Mouse (Mus musculus) spleen, embryonic (tissue): ENCODE measurements around the gene Tenm2.

Experiments
- CTCF ChIA-PET: fragments of 350-600 bp; sonication (Branson Sonifier 250); formaldehyde crosslinking; loops from one replicate; lab custom pipeline; 2022; lab: Charles Lee

Gene Tenm2

DNA sequence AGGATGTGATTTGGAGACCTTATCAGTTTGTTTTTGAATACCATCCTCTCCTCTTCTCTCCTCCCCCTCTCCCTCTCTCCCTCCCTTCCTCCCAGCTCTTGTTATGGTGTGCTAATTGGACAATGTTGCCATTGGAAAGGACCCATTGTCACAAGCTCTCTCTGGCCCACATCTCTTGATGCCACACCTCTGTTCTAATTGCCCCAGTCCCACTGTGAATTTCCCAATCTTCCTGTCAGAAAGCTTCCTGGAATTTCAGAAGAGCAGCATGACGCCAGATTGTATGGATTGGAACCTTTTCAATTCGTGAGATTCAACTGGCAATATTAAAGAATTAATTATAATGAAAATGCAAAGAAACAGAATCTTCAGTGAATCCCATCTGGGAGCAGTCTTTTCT is 128.7 kb downstream of the Tenm2 start:
- CTCF ChIA-PET = no interaction called here

DNA sequence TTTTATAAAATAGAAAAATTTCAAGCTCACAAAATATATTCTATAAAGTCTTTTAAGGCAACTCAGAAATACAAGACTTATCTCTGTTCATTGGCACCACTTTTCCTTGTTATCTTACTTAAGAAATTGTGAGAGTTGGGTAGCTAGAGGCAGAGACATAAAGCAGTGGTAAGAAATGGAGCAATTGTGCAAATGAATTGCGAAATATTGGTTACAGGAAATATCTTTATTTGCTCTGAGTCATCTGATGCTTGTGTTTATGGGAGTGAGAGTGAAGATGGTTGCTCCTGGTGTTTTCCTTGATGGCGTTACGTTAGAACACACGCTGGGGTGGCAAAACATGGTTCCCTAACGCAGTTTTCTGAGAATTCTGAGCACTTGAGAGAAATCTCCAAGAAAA is 156.4 kb downstream of the Tenm2 start:
- CTCF ChIA-PET = no interaction called here

DNA sequence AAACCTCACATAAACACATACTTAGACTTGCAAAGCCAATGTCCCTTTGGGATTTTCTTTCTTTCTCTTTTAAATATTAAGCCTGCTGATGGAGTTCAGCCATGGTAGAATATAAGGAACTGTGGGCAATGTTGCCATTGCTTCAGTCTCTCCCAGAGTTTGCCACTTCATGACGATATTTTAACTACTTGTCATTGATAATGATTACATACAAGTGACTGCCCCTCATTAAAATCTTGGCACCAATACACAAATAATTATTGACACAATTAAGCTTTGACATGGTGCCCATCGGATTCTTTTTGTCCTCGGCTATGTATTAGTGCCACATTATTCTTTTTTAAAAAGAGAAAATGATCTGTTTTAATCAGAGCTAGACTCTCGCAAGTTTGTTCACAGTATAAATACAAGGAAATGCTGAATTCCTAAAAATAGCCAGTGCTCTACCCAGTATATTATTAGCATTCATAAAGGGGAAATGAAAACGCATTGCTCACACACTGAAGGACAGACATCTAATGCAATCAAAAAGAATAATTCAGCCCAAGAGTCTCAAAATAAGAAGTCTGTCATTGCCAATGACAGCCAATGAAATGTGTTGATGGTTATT is 158.7 kb downstream of the Tenm2 start:
- CTCF ChIA-PET = no interaction called here

DNA sequence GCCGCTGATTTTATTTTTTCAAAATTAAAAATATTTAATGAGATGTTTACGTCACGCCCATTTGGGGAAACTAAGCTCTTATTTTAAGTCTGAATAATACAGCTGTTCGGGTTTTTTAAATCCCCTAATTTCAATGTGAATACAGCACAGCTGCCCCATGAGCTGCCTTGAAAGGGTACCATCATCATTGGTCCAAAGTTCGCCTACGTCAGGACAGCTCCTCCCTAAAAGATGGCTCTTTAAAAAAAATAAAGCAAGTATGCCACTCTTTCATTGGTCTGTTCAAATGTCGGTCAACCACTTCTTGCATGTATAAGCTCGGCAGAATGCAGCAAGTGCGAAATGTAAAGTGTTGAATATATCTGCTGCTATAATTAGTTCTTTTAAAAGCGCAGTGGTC is 160.4 kb downstream of the Tenm2 start:
- CTCF ChIA-PET = no interaction called here

DNA sequence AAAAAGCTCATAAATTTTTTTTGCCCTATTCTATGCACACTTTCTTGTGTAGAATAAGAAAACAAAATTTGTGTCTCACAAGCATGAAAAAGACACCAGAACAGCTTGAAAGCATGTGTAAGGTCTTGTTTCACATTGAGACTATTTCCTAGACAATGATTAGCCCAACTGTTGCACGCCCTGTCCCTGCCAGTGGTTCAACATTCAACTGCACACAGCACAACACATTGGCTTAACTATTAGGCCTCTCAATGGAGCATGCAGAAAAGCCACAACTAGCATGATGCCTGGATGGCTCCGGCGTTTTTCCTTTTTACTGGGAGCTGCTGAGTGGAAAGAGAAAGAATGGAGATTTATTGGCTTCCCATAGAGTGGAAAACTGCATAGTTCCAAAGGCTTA is 170.3 kb downstream of the Tenm2 start:
- CTCF ChIA-PET = no interaction called here

DNA sequence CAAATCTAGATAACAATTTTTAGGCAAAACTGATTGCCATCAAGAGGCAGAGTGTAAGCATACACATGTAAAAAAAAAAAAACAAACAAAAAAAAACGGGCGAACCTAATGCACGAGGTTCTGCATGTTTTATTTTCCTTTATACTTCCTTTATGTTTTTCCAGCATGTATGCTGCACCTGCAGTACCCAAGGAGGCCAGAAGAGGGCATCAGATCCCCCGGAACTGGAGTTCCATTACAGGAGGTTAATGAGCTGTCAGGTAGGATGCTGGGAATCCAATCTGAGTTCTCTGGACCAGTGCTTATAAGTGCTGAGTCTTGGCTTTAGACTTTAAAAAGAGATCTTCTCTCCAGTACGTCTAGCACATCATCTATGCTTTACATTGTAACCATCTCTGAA is 189.1 kb downstream of the Tenm2 start:
- CTCF ChIA-PET = no interaction called here

DNA sequence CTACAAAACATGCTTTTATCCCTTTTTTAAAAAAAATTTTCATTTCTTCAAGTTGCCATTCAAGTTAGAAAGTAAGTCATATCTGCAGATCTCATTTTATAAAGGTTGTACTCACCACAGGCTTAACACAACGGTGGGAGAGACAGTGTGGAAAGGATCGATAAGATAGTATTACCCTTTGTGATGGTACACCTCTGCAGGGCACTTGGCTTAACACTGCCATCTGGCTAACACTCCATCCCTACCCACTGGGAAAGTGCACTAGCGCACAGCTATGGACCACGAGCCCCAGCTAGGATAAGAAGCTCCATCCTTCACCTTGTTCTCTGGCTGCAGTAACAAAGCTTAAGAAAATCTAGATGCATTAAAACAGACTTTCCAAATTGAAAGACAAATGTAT is 194.5 kb downstream of the Tenm2 start:
- CTCF ChIA-PET = no interaction called here

DNA sequence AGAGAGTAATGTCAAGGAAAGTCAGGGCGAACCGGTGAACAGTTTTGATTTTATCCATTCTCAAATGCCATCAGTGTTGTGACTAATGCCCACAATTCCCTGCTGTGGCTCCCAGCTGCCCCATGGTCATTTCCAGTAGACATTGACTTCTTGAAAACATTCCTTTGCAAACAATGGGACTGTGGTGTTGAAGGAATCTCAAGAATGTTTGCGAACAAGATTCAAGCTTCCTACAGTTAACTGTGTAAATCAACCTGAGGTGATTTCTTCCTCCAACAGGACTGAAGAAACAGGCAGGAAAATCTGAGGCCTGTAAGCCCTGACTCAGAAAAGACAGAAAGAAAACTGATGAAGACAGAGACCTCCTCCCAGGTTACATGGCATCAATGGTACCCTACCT is 196.5 kb downstream of the Tenm2 start:
- CTCF ChIA-PET = no interaction called here

DNA sequence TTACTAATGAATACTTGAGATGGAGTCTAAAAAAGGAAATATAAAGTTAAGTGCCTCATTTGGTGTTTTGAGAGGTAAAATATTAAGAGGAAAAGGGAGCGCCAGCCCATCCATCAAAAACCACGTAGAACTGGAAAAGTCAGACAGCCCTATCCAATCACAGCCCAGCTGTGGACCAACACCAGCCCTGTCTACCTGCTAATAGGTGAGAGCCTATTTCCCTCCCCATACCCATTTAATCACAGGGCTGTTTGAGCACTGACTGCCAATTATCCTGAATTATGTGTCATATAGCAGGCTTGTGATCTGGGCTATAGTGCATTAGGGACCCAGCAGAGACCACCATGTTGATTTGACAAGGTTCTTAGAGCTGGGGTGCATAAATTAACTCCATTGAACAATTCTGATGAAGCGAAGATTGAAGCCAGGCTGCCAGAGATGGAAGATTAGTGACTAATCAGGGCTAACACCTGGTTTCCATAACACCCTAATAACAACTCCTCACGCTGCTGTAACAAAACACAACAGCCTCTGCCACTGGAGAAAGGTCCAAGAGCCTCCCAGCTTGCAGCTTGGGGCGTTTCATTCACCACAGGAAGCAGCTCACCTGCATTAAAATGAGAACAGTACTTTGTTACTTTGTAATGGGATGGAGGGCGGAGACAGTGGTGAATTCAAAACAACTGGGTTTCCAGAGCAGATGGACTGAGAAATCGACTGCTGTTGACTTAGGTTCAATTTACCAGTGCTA is 204.3 kb downstream of the Tenm2 start:
- CTCF ChIA-PET = no interaction called here

DNA sequence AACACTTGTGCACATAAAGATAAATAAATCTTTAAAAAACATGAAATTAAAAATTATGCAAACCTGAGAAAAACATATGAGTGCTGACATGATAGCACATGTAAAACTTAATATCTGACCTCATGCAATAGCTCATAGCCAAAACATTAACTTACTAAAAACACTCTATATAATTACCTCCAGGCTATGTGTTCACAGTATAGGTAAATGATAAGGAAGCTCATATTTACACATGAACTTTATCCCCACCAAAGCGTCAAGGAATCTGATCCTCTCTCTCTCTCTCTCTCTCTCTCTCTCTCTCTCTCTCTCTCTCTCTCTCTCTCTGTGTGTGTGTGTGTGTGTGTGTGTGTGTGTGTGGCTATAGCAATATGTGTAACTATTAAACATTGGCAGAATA is 223.9 kb downstream of the Tenm2 start:
- CTCF ChIA-PET = interaction anchor here (0.6 to 0.7 kb wide), 2 partner anchors 1378 to 1395 kb away, joined by 3 to 4 read pairs; no protein-coding TSS in a partner anchor

DNA sequence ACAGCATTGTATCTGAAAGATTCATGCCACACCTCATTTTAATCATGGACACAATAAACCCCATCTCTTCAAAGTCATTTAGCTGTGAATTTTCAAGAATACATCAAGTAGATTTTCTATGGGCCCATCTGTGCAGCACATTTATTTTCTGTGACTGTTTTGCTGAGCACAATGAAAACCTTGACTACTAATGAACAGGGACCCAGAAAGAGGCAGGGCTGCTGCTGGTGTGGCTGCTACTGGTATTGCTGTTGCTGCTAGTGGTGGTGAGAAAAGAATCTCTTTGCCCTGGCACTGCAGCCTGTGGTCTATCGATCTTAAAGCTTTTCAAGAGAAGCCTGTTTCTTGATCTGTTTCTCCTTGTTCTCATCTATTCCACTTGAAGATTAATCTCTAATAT is 226.5 kb downstream of the Tenm2 start:
- CTCF ChIA-PET = no interaction called here

DNA sequence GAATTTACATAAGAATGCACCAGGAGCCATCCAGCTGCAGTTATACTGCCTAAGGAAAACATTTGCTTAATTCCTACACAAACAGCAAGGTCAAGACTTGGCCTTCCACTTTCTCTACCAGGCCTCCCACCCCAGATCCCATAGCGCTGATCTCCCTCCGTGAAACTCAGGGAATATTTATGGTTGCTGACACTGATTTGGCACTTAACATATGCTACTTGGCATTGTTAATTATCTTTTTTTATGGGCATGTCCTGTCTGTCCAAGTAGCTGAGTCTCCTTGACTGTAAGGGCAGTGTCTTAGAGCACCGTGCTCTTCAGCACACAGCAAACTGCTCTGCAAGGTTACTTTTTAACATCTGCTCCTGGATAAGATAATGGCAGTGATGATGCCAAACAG is 238.1 kb downstream of the Tenm2 start:
- CTCF ChIA-PET = no interaction called here

DNA sequence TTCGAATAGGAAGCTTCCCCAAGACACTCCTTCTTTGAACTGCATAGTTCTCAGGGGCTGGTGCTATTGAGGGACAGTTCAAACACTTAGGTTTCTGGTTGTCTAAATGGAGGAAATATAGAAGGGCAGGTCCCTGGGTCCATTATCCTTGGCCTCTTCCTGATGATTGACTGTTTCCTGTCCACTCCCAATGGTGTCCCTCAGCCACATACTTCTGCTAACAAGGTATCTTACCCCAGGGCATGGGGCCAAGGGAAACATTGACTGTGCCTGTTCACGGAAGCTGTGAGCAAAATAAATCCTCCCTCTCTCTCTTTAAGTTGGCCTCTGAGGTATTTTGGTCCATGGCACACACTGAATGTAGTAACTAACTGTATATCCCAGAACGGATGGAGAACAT is 244.9 kb downstream of the Tenm2 start:
- CTCF ChIA-PET = no interaction called here

DNA sequence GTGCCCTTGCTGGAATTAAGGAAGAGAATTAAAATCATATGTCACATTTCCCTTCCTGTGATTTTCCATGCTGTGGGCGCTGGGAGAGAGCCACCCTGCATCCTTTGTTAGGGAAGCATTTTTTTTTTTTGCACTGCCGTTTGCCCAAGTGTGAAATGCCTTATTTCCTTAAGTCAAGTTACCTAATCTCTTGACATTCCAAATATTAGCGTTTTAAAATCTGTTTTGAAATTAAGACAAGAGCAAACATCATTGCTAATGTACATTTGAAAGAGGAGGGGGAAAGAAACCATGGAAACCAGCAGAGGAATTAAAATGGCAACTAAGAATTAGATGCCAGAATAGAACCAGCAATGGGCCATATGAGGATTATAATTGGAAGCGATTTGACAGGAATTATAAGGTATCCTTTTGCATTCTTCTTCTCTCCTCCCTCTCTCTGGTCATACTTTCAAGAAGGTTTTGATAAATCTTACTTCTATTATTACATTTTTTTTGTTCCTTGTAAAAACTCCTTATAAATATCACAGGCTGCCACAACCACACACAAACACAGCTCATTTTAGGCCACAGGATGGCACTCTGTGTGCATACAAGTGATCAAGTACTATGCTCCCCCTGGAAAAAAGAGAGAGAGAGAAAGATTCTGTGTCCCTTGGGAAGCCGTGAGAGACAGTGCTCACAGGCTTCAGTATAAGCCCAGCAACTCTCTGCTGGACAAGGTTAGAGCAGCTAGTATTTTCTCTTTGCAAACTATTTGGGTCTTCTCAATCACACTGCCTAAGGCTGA is 246.8 kb downstream of the Tenm2 start:
- CTCF ChIA-PET = no interaction called here

DNA sequence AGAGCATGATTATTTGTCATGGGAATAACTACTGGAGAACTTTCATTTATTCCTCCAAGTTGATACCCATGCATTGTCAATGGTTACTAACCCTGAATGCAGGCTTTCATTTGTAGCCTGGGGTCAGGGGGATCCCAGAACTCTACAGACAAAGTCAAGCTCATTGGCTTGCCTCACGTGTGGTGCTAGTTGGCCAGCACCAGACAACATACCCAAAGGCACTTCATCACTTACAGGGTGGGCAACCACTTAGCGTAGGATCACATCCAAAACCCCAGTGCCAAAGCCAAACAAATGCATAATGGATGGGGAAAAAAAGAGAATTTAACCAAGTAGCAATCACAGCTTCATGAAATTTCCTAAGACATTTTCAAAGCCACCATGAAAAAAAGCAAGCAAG is 261.6 kb downstream of the Tenm2 start:
- CTCF ChIA-PET = no interaction called here

DNA sequence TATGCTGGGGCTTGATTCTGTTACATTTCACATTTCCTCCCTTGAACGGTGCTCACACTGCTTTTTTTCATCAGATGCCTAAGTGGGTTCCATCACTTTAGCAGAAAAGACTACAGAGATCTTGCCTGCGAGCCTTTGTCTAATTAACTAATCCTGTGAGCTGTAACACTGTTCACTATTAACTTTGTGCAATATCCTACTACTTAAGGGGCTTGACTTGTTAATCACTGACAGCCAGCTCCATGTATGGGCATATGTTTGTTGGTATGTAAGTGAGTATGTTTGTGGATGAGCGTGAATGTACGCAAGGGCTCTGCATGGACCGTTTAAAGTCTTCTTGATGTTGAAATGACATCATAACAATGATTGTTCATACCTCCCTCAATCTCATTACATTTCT is 277.7 kb downstream of the Tenm2 start:
- CTCF ChIA-PET = no interaction called here

DNA sequence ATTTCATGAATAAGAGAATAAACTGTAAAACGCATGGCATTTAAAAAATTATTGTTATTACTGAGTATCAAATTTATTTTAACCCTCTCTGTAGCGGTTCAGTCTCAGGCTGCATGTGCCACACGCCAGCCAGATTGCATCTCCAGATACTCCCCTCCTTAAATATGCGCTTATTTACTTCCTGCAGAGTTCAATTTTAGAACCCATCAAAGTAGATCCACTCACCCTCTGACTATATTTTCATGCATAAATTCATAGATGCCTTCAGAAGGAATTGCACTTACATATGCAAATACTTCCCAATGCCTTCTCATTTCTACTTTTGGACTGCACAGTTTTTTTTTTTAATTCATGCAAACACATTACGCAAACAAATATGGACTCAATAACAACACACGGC is 294.3 kb downstream of the Tenm2 start:
- CTCF ChIA-PET = no interaction called here

DNA sequence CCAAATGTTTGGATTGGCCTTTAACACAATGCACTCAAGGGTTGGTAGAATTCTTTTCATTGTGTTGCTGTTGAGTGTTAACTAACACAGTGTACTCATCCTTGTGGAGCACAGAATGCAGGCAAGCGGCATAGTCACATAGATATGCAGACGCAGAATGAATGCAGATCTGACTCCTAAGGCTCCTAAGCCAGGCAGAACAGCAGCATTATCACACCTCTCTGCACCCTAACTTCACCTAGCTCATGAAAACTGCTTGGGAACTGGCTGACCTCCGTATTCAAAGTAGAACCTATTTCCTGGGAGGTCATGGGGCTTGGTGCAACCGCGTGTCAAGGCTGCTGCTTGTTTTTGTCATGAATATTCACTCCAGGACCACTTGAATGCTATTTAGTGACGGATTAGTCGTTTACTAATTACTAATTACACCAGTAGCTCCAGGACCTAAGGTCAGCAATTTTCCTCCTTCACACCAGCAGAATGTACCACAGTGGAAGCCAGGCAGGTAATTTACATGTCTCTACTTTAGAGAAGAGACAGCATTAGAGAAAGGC is 295.1 kb downstream of the Tenm2 start:
- CTCF ChIA-PET = no interaction called here

DNA sequence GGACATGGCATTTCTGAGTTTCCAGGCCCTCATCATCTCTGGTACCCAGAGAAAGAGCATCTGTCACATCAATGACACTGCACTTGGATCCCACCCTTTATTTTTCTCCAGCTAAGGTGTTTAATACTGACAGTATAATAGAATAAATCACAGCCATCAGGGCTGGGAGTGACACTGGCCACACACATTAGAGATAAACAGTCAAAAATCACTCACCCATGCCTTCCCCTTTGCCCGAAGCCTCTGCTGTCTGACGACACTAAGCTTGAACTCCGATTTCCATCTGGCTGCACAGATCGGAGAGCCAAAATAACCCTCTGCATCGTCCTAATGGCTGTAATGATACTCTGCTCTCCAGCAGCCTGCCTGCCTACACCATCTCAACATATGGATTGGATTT is 305.9 kb downstream of the Tenm2 start:
- CTCF ChIA-PET = no interaction called here

DNA sequence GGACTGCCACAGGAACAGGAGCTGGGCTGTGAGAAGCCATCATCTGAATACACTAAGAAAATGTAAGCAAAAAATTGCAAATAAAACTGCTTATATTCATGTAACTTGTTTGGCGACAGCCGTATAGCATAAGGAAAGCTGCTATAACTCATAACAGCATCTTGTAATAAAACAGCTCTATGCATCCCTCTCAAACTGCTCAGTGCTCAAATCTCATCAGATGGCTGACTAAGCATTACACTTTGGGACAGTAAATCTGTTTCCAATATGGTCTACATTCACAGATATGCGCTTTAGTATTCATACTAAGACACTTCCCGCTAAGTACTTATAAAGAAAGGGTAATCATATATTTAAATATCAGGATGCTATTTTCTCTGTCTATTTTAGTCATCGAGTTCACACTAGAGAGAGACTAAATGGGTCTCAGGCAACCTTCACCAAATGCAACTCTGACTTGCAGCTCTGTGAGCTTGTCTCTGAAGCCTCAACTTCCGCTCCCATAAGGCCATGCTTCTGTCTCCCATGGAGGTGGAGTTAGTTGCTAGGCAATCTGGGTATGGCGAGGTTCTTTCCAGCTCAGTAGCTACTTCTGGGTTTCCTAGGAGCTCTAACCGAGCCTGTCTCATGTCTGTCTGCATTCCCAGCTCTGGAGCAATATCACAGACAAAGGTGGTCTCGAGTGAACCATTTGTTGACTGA is 308.9 kb downstream of the Tenm2 start:
- CTCF ChIA-PET = no interaction called here

DNA sequence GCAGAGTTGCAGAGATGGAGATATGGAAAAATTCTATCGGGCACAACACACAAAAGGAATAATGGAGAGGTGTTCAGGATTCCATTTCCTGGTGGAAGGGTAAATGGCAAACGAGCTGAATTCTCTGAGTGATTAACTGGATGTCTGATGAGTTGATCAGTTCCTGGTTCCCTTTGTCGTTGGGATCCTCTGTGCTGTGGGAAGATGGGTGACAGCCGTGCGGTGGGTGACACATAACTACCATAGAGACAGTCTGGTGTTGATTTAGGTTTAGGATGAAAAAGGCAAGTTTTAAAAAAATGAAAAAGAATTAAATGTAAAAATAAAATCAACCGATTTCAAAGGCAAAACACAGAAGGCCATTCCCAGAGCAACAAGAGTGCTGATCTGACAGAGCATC is 316.5 kb downstream of the Tenm2 start:
- CTCF ChIA-PET = no interaction called here

DNA sequence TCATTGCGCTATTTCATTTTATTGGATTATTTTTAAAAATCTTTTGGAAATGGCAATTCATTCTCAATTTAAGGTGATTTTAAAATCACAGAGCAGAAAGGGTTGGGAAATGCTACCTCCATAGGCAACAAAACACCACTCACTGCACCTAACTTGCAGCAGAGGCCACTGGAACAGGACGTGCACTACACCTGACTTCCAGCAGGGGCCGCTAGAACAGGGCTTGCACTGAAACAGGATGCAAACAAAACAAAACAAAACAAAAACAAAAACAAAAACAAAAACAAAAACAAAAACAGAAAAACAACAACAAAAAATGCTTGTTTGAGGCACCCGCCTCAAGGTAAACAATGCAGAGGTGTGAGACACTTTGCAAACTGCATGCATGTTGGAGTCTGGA is 324.4 kb downstream of the Tenm2 start:
- CTCF ChIA-PET = no interaction called here
